Mouse (Mus musculus): ENCODE results near the gene Ino80e.

DNA sequence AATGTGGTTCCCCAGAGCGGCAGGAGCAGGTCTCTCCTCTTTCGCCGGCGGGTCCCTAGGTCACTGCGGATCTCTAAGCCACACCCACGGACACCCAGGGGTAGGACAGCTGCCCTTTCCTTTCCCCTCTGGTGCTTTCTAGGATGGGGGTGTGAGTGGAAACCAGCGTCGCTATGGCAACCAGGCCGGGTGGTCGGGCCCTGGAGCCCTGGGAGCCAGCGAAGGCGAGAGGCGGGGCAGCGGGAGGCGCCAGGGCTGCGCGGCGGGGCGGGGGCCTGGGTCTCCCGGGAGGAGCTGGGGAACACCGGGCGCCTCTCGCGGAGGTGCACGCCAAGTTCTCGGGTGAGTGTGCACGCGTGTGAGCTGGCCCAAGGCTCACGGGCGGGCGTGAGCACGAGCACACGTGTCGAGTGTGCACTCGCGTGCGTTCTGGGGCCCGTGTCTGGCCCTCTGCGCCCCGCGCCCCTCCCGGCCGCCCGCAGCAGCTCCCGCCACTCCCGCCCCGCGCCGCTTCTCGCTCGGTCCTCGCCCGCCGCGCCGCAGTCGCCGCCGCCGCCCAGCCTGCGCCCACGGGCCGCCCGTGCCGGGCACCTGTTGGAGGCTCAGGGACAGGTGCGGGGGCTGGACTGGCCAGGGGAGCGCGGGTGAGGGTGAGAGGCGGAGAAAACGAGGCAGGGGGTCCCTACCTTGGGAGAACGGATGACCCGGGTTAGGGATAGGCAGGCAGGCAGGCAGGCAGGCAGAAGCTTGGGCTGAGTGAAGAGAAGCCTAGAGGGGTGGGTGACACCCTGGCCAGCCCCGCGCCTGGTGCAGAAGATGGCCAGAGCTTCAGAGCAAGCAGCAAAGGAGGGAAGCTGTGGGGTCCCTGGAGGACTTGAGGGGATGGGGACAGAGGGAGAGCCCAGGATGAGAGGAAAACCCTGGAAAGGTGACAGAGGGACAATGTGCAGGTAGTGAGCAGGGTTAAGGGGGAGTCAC is 14.5 kb downstream of the Ino80e start:
- TF ChIP-seq CTCF (IDR thresholded peaks at IDR 0.05; ENCODE audit: low read depth, low read length) (no peak), POLR2A (IDR thresholded peaks at IDR 0.05; ENCODE audit: insufficient read depth, low read length) (no peak), EP300 (IDR thresholded peaks at IDR 0.05; ENCODE audit: insufficient read depth, low read depth, low read length) (no peak)

Measured in ES-Bruce4 (cell line).